In the genomic region with DNA sequence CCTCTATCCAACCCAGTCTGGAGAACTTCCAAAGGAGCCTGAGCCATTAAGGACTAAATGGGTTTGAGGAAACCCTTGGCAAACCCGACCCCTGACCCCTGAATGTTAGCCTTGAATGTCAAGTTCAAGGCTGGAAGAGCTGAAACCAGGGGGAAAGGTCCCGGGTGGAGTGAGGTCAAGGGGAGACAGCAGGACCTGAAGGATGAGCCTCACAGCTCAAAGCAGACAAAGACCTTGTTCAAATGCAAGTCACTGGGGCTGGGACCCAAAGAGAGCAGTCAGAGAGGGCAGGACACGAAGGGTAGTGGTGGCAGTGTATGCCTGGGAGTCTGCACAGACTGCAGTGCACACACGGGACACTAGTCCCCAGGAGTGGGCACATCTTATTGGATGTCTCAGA, we compare ENCODE assay signal across 19 mouse cellular contexts. TPM values are rescaled to one million over a fixed set of nuclear protein-coding genes. Genes with fewer than 3 reads are reported as not detected.
"Had no signal": no experiment of that assay in that cellular context is flagged by ENCODE, and none has a peak within 500 bp of the region (broad histone marks: within the 10 kb centered on the region; RNA-seq: fewer than 3 reads in every experiment).

No protein-coding gene starts in this region.

- H3K4me3 ChIP-seq: limb, embryonic 13.5 days; midbrain, embryonic 10.5 days; midbrain, embryonic 15.5 days; neural tube, embryonic 13.5 days had no signal

- H3K9ac ChIP-seq: limb, embryonic 13.5 days; liver, embryonic 14.5 days; midbrain, embryonic 15.5 days; neural tube, embryonic 13.5 days had no signal

- H3K27me3 ChIP-seq: limb, embryonic 13.5 days; midbrain, embryonic 15.5 days; neural tube, embryonic 13.5 days had no signal

- H3K27ac ChIP-seq: kidney, postnatal 0 days; limb, embryonic 13.5 days; liver, embryonic 14.5 days; midbrain, embryonic 10.5 days; midbrain, embryonic 15.5 days; neural tube, embryonic 13.5 days had no signal

- H3K9me3 ChIP-seq: limb, embryonic 13.5 days; midbrain, embryonic 10.5 days; midbrain, embryonic 15.5 days; neural tube, embryonic 13.5 days had no signal

- DNase-seq: kidney, adult 9 months; kidney, postnatal 36 days; left cerebral cortex, postnatal 4 days; lung, adult 18-20 months; lung, postnatal 10 days; lung, postnatal 4 days; retina, postnatal 1 day; right cerebral cortex, postnatal 4 days; spleen, adult 18-20 months; thymus, adult 18-20 months; thymus, postnatal 14 days had no signal

- H3K36me3 ChIP-seq: midbrain, embryonic 15.5 days had no signal

- H3K4me2 ChIP-seq: limb, embryonic 13.5 days; midbrain, embryonic 15.5 days; neural tube, embryonic 13.5 days had no signal

- H3K4me1 ChIP-seq: midbrain, embryonic 15.5 days had no signal

- ATAC-seq: midbrain, embryonic 15.5 days had no signal

RNA-seq across cellular contexts. Expression of a gene that starts 34.5 kb away (rescaled TPM):
- total RNA-seq: liver, adult 2 months; megakaryocyte, adult 5-6 weeks had no signal
